Mouse (Mus musculus): ENCODE measurements around the gene Nxph1.

DNA sequence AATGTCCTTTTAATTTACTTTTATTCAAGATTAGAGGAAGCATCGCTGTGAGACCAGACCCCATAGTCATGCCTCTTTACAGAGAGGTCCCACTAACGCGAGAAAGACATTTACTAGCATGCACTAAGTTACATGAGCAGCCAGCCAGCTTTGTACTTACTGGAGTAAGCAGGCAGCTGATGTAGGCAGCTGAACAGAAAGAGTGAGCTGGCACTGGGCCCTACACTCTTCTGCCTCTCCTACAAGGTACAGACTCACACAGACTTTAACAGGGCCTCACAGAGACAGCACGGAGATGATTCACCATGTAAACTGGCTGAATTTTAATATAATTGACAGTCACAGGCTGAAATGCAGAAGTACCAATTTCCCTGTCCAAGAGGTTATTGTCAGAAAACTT is 11.6 kb downstream of the Nxph1 start:
- no peak for TF ChIP-seq POLR2A (IDR thresholded peaks at IDR 0.05; ENCODE audit: low read depth, low read length)
- TF ChIP-seq CTCF (IDR thresholded peaks at IDR 0.05; ENCODE audit: extremely low read depth, insufficient read length, insufficient replicate concordance, low read depth, low read length): no peak

Data from small intestine, adult 2 months (tissue).